Mouse (Mus musculus) frontal cortex, postnatal 25 days (tissue): ENCODE data around the gene Chil3.
"Not testable (repeated sequence)": the region's sequence is repeated elsewhere in the genome, so short reads cannot be mapped to it uniquely, and the experiment has no call there.

Experiments
- DNase-seq, 2 experiments: peaks; one replicate each; pipeline ENCODE4 v3.0.0; 2022; ENCODE audit warnings: low spot score in 2 of 2

The Chil3 gene

DNA sequence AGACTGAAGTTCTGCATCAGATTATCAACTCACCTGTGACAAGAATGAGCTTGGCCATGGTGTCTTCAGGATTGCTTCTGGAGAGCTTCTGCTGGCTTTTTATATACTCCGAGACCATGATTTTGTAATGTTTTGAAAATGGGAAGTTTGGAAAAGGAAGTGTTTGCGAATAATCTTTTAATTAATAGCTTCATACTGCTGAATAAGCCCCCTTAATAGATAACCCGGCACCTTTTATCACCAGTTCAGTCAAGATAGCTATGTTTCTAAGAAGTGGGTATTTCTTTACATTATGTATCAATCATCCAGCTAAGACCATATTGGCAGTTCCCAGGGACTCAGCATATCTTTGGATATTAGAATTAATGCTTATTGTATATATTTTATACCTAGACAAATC is at the start of gene Chil3:
TSS of gene Chil3 (minus strand) at position 101 of the 400 bp plus-strand sequence.
- no peak for DNase-seq

DNA sequence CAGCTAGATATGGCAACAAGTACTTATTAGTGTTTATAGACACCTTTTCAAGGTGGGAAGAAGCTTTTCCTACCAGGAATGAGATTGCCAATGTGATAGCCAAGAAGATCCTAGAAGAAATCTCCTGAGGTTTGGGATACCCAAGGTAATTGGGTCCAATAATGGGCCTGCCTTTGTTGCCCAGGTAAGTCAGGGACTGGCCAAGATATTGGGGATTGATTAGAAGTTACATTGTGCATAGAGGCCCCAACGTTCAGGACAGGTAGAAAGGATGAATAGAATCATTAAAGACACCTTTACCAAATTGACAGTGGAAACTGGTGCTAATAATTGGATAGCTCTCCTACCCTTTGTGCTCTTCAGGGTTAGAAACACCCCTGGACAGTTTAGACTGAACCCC is 30.7 kb upstream of the Chil3 start:
- not testable (repeated sequence) for DNase-seq

GRCm38 (mm10) chr3:106197246-106197645 is 29.9 kb upstream of the Chil3 start:
- DNase-seq, result not testable (repeated sequence)

DNA sequence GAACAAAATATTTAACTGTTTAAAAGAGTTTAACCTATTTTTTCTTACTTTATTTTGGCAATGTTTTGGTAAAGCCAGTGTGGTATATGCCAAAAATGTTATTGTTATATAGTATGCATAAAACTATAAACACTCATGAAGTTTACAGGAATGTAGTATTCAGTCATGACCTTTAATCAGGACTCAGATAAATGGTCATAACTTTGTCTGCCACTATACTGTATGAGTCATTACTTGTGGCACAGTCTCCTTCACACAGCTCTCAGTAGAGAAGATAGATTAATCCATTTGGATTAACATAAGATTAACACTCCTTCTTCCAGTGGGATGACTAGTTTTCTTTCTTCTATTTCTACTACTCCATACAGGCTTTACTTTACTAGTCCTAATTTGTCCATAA is 28.9 kb upstream of the Chil3 start:
- no peak for DNase-seq

DNA sequence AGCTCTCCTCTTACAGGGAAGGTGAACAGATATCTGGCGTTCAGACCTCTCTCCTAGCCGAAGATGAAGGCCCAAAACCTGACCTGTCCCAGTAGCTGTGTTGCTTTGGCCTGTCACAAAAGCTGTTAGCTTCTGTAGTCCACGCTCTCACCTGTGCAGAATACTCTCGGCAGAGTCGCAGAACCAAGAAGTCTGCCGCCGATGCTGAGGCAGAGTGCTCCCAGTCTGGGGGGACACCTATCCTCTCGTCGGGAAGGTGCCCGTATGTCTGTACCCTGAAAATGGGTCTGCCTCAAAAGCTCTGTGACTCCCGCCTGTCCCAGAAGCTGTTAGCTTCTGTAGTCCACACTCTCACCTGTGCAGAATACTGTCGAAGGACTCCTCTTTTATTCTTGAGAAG is 28.1 kb upstream of the Chil3 start:
- DNase-seq, result no peak

GRCm38 (mm10) chr3:106187991-106188390 is 20.6 kb upstream of the Chil3 start:
- no peak for DNase-seq

DNA sequence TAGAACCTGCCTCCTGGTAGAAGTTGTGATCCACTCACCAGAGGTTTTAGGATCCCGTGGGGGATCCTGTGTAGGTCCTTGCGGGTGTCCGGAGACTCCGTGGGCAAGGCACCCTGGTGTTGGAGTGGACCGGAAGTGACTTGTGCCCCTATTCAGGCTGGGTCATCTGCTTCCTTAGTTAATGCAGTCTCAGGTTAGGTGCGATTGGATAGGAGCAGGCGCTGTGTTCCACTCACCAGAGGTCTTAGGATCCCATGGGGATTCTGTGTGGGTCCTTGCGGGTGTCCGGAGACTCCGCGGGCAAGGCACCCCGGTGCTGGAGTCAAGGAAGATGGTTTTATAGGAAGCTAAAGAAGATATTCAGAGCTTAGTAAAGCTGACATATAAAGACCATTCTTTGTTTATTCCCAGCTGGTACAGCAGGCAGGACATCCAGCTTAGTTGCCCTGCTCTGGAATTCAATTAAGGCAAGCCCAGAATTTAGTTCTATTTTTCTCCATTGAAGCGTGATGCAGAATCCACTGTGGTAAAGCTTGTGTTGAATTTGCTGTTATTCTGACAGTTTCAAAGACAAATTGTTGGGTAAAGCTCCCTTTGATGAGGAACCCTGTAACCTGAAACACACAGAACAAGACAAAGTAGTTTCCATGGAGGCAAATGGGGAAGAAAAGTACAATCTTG is 10.3 kb upstream of the Chil3 start:
- no peak for DNase-seq

- DNase-seq, result not testable (repeated sequence)
Measured at GRCm38 (mm10) chr3:106174971-106175370, 7.6 kb upstream of the Chil3 start.

- DNase-seq, result not testable (repeated sequence)
Measured at GRCm38 (mm10) chr3:106172506-106172905, 5.1 kb upstream of the Chil3 start.

DNA sequence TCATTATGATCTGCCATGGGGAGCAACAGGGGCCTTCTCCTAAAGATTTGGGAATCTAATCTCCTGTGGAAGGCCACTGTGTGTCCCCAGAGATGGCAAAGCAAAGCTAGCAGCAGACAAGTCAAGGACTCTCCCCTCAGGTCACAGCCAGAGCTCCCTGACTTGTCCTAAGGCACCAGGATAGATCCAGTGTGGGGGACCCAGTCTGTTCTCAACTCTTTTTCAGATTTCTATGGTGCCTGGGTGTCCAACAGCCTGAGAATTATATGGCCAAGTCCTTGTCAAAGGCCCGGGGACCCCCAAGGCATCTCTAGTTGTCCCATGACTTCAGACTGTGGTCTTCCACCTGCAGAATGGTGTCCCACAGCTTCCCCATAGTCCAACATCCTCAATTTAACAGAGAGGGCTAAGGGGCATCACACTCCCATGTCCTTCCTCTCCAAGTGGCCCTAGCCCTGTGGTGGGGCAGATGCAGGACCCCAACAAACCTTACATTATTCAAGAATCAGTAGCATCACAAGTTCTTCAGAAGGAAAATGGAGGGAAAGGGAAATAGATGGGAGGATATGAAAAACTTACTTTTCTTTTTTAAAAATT is 3.9 kb upstream of the Chil3 start:
- DNase-seq, result no peak

DNA sequence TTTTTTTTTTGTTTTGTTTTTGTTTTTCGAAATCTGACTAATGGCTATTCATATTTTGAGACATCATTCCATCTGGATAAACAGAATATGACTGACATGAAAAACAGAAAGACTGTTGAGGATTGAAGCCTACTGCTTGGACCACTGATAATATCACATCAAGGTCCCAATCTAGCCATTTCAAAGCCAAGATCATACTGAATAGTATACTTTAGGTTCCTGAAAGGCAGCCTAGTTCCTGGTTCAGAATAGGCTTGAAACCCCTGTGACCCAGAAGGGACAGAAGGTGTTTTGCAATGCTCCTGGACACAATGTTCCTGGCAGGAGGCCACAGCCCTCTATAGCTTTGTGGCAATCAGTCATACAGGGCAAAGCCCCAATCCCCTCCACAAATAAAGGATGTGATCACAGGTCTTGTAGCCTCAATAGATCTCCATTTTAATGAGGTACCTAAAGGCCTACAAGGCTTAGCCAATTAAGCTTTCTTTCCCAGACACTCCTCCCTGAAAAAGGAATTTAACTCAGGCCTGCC is 3.2 kb upstream of the Chil3 start:
- DNase-seq, result no peak

- no peak for DNase-seq
Measured at GRCm38 (mm10) chr3:106154413-106154812, 13.0 kb downstream of the Chil3 start.

DNA sequence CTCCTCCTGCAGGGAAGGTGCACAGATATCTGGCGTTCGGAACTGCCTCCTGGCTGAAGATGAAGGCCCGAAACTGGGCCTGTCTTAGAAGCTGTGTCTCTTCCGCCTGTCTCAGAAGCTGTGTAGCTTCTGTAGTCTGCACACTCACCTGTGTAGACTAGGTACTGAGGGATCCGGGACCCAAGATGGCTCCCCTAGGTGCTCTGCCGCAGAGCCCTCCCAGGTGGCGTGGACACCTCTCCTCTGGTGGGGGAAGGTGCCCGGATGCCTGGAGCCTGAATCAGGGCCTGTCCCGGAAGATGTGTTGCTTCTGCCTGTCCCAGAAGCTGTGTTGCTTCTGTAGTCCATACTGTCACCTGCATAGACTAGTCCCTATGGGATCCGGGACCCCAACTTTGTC is 23.3 kb downstream of the Chil3 start:
- no peak for DNase-seq

- DNase-seq, result peak; percentile 29 to 56
Measured at GRCm38 (mm10) chr3:106131690-106132089, 35.7 kb downstream of the Chil3 start.

- DNase-seq, result no peak
Measured at GRCm38 (mm10) chr3:106128807-106129493, 38.4 kb downstream of the Chil3 start.

DNA sequence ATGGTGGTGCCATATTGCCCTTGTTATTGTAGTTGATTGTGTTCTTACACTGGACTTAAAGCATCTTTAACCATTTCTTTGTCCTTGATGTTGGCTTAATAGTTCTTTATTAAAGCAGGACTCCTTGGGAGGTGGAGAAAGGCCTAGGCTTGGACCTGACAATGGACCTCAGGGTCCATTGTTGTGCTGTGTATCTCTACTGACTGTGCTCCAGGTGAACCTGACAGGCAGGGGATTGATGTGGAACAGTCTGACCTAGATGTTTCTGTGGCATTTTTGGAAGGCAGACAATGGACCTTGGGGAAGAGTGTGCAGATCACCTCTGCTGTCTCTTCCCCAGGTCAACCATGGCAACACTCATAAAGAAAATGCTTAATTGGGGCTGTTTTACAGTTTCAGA is 40.4 kb downstream of the Chil3 start:
- no peak for DNase-seq

DNA sequence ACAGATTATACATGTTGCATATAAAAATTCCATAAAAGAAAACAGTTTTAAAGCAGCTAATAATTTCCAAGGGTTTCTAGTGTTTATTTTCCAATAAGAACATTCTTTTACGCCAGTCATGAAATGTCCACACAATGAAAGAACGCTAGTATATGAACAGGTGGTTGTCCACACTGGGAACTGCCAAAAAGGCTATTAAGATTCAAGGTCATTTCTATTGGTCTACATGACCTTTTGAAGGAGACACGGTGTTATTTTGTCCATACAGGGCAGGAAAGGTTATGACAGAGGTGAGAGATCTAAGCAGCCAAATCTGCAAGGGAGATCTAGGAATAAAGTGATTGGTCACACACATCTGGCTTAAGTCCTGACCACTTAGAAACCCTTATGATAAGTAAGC is 54.4 kb downstream of the Chil3 start, which contains the start of gene Chia1:
TSS of gene Chia1 (plus strand) at position 301 of the 400 bp plus-strand sequence.
- no peak for DNase-seq
